Mouse (Mus musculus) G1E (cell line): ENCODE results near the gene Hyal3.

Experiments
- CTCF ChIP-seq: IDR thresholded peaks from 2 replicates; pipeline ENCODE4 v1.5.1; 2012; ENCODE audit warnings: low read depth, low read length, inconsistent platforms, mixed read lengths
- GATA1 ChIP-seq: IDR thresholded peaks from 2 replicates; pipeline ENCODE4 v1.6.1; 2012; ENCODE audit warnings: borderline replicate concordance, low read length, inconsistent platforms, mixed read lengths
- GATA2 ChIP-seq: IDR thresholded peaks from 2 replicates; pipeline ENCODE4 v1.6.1; 2012; ENCODE audit warnings: low read depth, low read length, inconsistent platforms, borderline replicate concordance
- POLR2AphosphoS5 ChIP-seq: IDR thresholded peaks from 2 replicates; pipeline ENCODE4 v1.6.1; 2012; ENCODE audit warnings: low read depth, low read length, inconsistent platforms; ENCODE audit not compliant: insufficient replicate concordance
- TAL1 ChIP-seq: conservative IDR thresholded peaks from 2 replicates; pipeline ENCODE4 v1.6.1; 2012; ENCODE audit warnings: low read depth, low read length, inconsistent platforms, mixed read lengths

- no peak for TF ChIP-seq CTCF
- no peak for TF ChIP-seq GATA2
- TF ChIP-seq GATA1, result no peak
- no peak for TF ChIP-seq TAL1
- no peak for TF ChIP-seq POLR2AphosphoS5
Measured at GRCm38 (mm10) chr9:107618098-107618497, 37.5 kb downstream of the Hyal3 start.
